Mouse (Mus musculus) monocyte, adult 2 months (primary cell): Measurements from ENCODE around the gene Vps13c.
A peak's percentile ranks its signal among the peaks of the same experiment; 100 is the strongest.

ENCODE experiments used
- DNase-seq, 2 experiments: peaks; one replicate each; pipeline ENCODE4 v3.0.0; 2022; ENCODE audit warnings: low spot score in 2 of 2, low read depth in 1 of 2

Gene Vps13c

GRCm38 (mm10) chr9:67839981-67840859 lies at the start of gene Vps13c:
Gene Vps13c, plus strand, starts transcription at chr9:67840396.
- DNase-seq = peak in 1 of 2 experiments; percentile 44

- no peak for DNase-seq
Observed at GRCm38 (mm10) chr9:67792405-67792804, 47.8 kb upstream of the Vps13c start.

- no peak for DNase-seq
Observed at GRCm38 (mm10) chr9:67793501-67793900, 46.7 kb upstream of the Vps13c start.

GRCm38 (mm10) chr9:67794216-67794615 lies 46.0 kb upstream of the Vps13c start:
- no peak for DNase-seq

GRCm38 (mm10) chr9:67794668-67795067 lies 45.5 kb upstream of the Vps13c start:
- no peak for DNase-seq

- DNase-seq = no peak
Observed at GRCm38 (mm10) chr9:67795205-67795675, 45.0 kb upstream of the Vps13c start.

GRCm38 (mm10) chr9:67799078-67799819 lies 40.9 kb upstream of the Vps13c start:
- no peak for DNase-seq

GRCm38 (mm10) chr9:67802241-67802640 lies 38.0 kb upstream of the Vps13c start:
- DNase-seq = peak in 1 of 2 experiments; percentile 2

GRCm38 (mm10) chr9:67807000-67807399 lies 33.2 kb upstream of the Vps13c start:
- DNase-seq = no peak

GRCm38 (mm10) chr9:67810527-67810926 lies 29.7 kb upstream of the Vps13c start:
- no peak for DNase-seq

- no peak for DNase-seq
Observed at GRCm38 (mm10) chr9:67811116-67811515, 29.1 kb upstream of the Vps13c start.

- no peak for DNase-seq
Observed at GRCm38 (mm10) chr9:67813171-67813570, 27.0 kb upstream of the Vps13c start.

GRCm38 (mm10) chr9:67813665-67814337 lies 26.4 kb upstream of the Vps13c start:
- DNase-seq = no peak

GRCm38 (mm10) chr9:67816172-67816928 lies 23.8 kb upstream of the Vps13c start:
- DNase-seq = no peak

GRCm38 (mm10) chr9:67817898-67818667 lies 22.1 kb upstream of the Vps13c start:
- no peak for DNase-seq

- no peak for DNase-seq
Observed at GRCm38 (mm10) chr9:67818668-67818950, 21.6 kb upstream of the Vps13c start.

GRCm38 (mm10) chr9:67823131-67823530 lies 17.1 kb upstream of the Vps13c start:
- DNase-seq = no peak

- no peak for DNase-seq
Observed at GRCm38 (mm10) chr9:67825527-67825926, 14.7 kb upstream of the Vps13c start.

GRCm38 (mm10) chr9:67828182-67828581 lies 12.0 kb upstream of the Vps13c start:
- DNase-seq = peak in 1 of 2 experiments; percentile 29
